Mouse (Mus musculus) thymus, adult 2 months (tissue): ENCODE measurements around the gene Commd2. TPM values are rescaled to one million over a fixed set of nuclear protein-coding genes. Genes with fewer than 3 reads are reported as not detected.
A peak's percentile ranks its signal among the peaks of the same experiment; 100 is the strongest.

Source experiments
- DNase-seq: peaks from one replicate; pipeline ENCODE4 v3.0.0; 2021
- H3K27ac ChIP-seq: fragments of 200-500 bp; 2 replicates; pipeline ENCODE4 v1.5.1; 2012; ENCODE audit warnings: low read length, control low read depth; ENCODE audit not compliant: control insufficient read depth, insufficient read depth
- H3K27me3 ChIP-seq: fragments of 200-500 bp; 2 replicates; pipeline ENCODE4 v1.6.1; 2012; ENCODE audit warnings: mild to moderate bottlenecking, low read length, moderate library complexity, mixed read lengths; ENCODE audit not compliant: control insufficient read depth, insufficient read depth
- H3K36me3 ChIP-seq: fragments of 200-500 bp; 2 replicates; pipeline ENCODE4 v1.6.1; 2012; ENCODE audit warnings: mild to moderate bottlenecking, low read length, moderate library complexity; ENCODE audit not compliant: control insufficient read depth, insufficient read depth
- H3K4me1 ChIP-seq: fragments of 200-500 bp; replicated peaks from 2 replicates; pipeline ENCODE4 v1.6.1; 2012; ENCODE audit warnings: low read length; ENCODE audit not compliant: control insufficient read depth, insufficient read depth
- H3K4me3 ChIP-seq: fragments of 200-500 bp; 2 replicates; pipeline ENCODE4 v1.5.1; 2012; ENCODE audit warnings: mild to moderate bottlenecking, low read length, control low read depth, moderate library complexity; ENCODE audit not compliant: control insufficient read depth, insufficient read depth
- CTCF ChIP-seq: fragments of 200-500 bp; IDR thresholded peaks from 2 replicates; pipeline ENCODE4 v1.5.1; 2012; ENCODE audit warnings: mild to moderate bottlenecking, control low read depth, low read length, moderate library complexity, borderline replicate concordance; ENCODE audit not compliant: control insufficient read depth, poor library complexity, insufficient read depth; ENCODE audit errors: extremely low read depth
- POLR2A ChIP-seq: fragments of 200-500 bp; IDR thresholded peaks from 2 replicates; pipeline ENCODE4 v1.6.1; 2012; ENCODE audit warnings: mild to moderate bottlenecking, low read length, control low read depth, moderate library complexity; ENCODE audit not compliant: control insufficient read depth, poor library complexity, insufficient read depth; ENCODE audit errors: extremely low read depth
- WGBS: fragments of 180-500 bp; shearing (Covaris S2); methylation state at CpG from one replicate; pipeline ENCODE4 v1.1.7; 2018; 5-methylcytosine and 5-hydroxymethylcytosine counted together
- polyA plus RNA-seq: library from polyadenylated mRNA; depleted of rRNA; stranded (reverse); fragments of >200 nt; gene quantifications from 2 replicates; pipeline ENCODE4 v1.2.3, GENCODE M21; 2012

The Commd2 gene
- polyA plus RNA-seq, 1 experiment: 31.8 TPM

DNA sequence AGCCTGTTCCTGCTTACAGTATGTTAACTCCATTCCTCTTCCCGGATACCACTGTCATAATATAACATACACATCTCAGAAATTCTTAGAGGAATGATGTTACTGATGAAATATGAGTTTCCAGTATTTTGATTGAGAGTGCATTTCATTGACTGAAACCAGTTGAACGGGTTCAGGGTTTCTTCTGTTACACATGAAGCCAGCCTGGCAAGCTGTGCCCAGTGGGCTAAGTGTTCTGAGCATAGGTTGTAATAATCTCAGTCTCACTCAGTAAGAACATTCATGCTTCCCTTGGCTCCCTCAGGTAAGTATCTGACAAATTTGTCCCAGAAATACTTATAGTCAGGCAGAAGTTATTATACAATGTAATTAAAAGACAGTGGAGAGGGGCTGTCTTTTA is 22.6 kb upstream of the Commd2 start:
- Histone ChIP-seq H3K36me3 (no peaks in the 10 kb centered on the region), H3K27ac (no peak overlapping the region), H3K4me3 (no peak overlapping the region), H3K27me3 (no peaks in the 10 kb centered on the region), H3K4me1 (no peaks in the 10 kb centered on the region)
- DNase-seq: no peak
- TF ChIP-seq POLR2A (no peak), CTCF (no peak)
- WGBS: 83% methylated on average over 2 of the region's 2 CpGs

DNA sequence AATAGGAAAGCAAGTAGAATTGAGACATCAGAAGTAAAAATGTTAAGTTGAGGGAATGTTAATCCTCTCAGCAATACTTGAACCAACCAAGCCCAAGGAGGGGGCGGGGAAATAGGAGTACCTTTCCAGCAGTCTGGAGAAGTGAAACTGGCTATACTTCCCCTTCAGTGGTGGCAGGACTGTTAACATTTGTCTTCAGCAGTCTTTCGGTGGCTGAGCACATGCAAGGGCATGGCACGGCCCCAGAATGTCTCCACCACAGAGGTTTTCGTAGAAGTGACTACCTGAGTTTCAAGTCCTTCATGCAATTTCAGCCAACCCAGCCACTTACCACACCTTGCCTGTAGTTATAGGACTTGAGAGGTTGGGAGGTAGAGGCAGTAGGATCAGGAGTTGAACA is 22.1 kb upstream of the Commd2 start:
- Histone ChIP-seq H3K27me3 (no peaks in the 10 kb centered on the region), H3K4me1 (no peaks in the 10 kb centered on the region), H3K4me3 (no peak overlapping the region), H3K36me3 (no peaks in the 10 kb centered on the region), H3K27ac (no peak overlapping the region)
- TF ChIP-seq POLR2A: no peak
- TF ChIP-seq CTCF: no peak
- no peak for DNase-seq
- 33% methylated on average over 4 of the region's 4 CpGs for WGBS

DNA sequence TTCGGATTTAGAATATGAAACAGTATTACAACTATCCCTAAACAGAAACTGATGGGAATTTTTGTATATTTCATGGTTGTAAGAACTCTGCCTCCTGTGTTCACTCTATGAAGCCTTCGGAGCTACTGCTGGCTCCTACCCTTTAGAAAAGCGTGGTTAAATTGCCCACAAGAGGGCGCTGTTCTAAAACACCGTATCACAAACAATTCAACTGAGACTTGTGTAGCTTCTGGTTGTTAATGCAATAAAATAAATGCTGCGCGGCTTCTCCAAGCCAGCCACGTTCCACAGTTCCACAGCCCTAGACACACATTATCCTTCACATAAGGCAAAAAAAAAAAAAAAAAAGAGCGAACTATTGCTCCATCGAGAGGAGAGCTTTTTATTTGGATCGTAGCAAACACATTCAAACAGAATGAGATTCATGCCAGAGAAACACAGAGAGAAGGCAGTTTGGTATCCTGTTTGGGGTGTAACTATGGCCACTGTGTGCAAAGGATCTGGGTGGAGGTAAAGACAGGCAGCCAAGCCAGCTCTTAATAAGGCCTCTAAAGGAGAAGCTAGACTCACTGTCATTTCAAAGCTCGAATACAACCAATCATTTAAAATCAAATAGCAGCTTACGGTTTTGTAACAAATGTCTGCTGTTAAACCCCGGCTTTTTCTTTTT is 15.7 kb upstream of the Commd2 start:
- Histone ChIP-seq H3K36me3 (no peaks in the 10 kb centered on the region), H3K27me3 (no peaks in the 10 kb centered on the region), H3K27ac (no peak overlapping the region), H3K4me1 (no peaks in the 10 kb centered on the region), H3K4me3 (no peak overlapping the region)
- DNase-seq: peak; percentile 47
- 27% methylated on average over 14 of the region's 14 CpGs for whole genome bisulfite sequencing
- TF ChIP-seq CTCF: no peak
- TF ChIP-seq POLR2A: no peak

DNA sequence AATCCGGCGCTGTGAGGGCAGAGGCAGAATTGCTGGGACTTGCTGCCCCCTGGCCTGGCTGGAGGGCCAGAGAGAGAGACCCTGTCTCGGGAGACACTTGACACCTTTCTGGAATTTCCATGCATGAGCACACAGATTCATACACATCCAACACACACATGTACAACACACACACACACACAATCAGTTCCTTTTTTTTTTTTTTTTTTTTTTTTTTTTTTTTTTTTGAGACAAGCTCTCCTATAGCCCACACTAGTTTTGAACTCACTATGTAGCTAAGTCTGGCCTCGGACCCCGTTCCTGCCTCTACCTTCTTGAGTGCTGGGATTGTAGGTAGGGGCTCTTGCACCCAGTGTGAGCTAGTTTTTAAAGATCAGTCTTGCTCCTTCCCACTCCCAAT is 14.4 kb upstream of the Commd2 start:
- WGBS: 89% methylated on average over 5 of the region's 5 CpGs
- DNase-seq: no peak
- H3K27ac ChIP-seq: no peak overlapping the region
- TF ChIP-seq CTCF (no peak), POLR2A (no peak)
- H3K4me1 ChIP-seq: no peaks in the 10 kb centered on the region
- H3K27me3 ChIP-seq: no peaks in the 10 kb centered on the region
- no peak overlapping the region for H3K4me3 ChIP-seq
- H3K36me3 ChIP-seq: no peaks in the 10 kb centered on the region

DNA sequence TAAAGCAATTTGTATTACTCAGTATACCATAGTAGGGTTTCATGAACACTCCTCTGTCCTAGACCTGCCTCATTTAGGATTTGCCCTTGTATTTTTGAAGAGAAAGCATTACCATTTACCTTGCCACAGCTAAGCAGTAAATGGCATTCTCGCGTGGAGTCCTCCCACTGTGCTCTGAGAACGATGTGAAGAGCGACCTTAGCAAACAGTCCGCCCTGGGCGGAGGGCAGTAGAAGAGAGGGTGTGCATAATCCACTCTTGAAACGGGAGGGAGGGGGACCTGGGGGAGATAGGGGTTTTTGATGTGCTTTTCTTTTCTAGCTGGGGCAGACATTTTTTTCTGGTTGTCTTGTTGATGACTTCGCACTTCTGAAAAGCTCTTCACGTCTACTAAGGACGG is 13.2 kb upstream of the Commd2 start:
- Histone ChIP-seq H3K36me3 (no peaks in the 10 kb centered on the region), H3K27me3 (no peaks in the 10 kb centered on the region), H3K4me3 (no peak overlapping the region), H3K4me1 (no peaks in the 10 kb centered on the region), H3K27ac (no peak overlapping the region)
- TF ChIP-seq POLR2A: no peak
- TF ChIP-seq CTCF: no peak
- 88% methylated on average over 10 of the region's 10 CpGs for WGBS
- DNase-seq: no peak

GRCm38 (mm10) chr3:57663731-57664130 is 12.2 kb upstream of the Commd2 start:
- Histone ChIP-seq H3K27ac (no peak overlapping the region), H3K4me3 (no peak overlapping the region), H3K27me3 (no peaks in the 10 kb centered on the region), H3K36me3 (no peaks in the 10 kb centered on the region), H3K4me1 (no peaks in the 10 kb centered on the region)
- WGBS: 18% methylated on average over 6 of the region's 6 CpGs
- TF ChIP-seq POLR2A (no peak), CTCF (no peak)
- peak; percentile 35 for DNase-seq

DNA sequence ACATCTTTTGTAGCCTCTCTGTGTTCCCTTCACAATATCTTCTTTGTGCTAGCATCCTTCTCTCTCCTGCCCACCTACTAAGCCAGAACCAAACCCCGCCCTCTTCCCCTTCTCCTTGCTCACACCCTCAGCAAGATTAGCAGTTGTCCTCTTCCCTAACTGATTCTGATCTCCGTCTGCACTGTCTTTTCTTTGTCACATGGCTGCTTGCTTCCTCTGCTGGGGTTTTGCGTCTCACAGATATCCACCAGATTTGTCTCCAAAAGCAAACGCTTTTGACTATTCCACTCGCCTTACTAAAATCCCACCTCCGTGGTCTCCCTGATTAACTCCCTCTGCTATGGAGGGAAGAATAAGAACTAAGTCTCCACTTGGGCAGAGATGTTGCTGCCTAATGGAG is 7.1 kb upstream of the Commd2 start:
- WGBS: 72% methylated on average over 6 of the region's 6 CpGs
- TF ChIP-seq CTCF: no peak
- TF ChIP-seq POLR2A: no peak
- no peaks in the 10 kb centered on the region for H3K27me3 ChIP-seq

More for the DNA sequence above, 7.1 kb upstream of the Commd2 start:
- DNase-seq: no peak
- H3K27ac ChIP-seq: no peak overlapping the region
- H3K4me1 ChIP-seq: no peaks in the 10 kb centered on the region
- H3K36me3 ChIP-seq: no peaks in the 10 kb centered on the region
- no peak overlapping the region for H3K4me3 ChIP-seq
